Mouse (Mus musculus) lung, embryonic 16.5 days (tissue): ENCODE results near the gene Slc6a16. TPM values are rescaled to one million over a fixed set of nuclear protein-coding genes. Genes with fewer than 3 reads are reported as not detected.

Experiments
- ATAC-seq: fragments of 200-750 bp; cut with Nextera tagmentation; 2 replicates; pipeline ENCODE4 v1.8.0; 2017; ENCODE audit warnings: low read depth, mild to moderate bottlenecking, moderate library complexity
- H3K27ac ChIP-seq: fragments of 300-500 bp; sonication (generic); 2 replicates; pipeline ENCODE4 v1.5.1; 2014; ENCODE audit warnings: mild to moderate bottlenecking, control low read depth, low read length
- H3K27me3 ChIP-seq: fragments of 300-500 bp; sonication (generic); 2 replicates; pipeline ENCODE4 v1.6.1; 2014; ENCODE audit warnings: low read depth, low read length, mixed read lengths; ENCODE audit not compliant: control insufficient read depth, insufficient read depth
- H3K36me3 ChIP-seq: fragments of 300-500 bp; sonication (generic); 2 replicates; pipeline ENCODE4 v1.6.1; 2014; ENCODE audit warnings: low read length; ENCODE audit not compliant: control insufficient read depth, insufficient read depth
- H3K4me1 ChIP-seq: fragments of 300-500 bp; sonication (generic); replicated peaks from 2 replicates; pipeline ENCODE4 v1.6.1; 2014; ENCODE audit warnings: low read length, mixed read lengths; ENCODE audit not compliant: control insufficient read depth, insufficient read depth
- H3K4me2 ChIP-seq: fragments of 300-500 bp; sonication (generic); 2 replicates; pipeline ENCODE4 v1.6.1; 2014; ENCODE audit warnings: low read depth, low read length, control low read depth
- H3K4me3 ChIP-seq: fragments of 300-500 bp; sonication (generic); 2 replicates; pipeline ENCODE4 v1.5.1; 2014; ENCODE audit warnings: mild to moderate bottlenecking, low read length, control low read depth
- H3K9ac ChIP-seq: fragments of 300-500 bp; sonication (generic); 2 replicates; pipeline ENCODE4 v1.6.1; 2014; ENCODE audit warnings: low read length, control low read depth
- H3K9me3 ChIP-seq: fragments of 300-500 bp; sonication (generic); 2 replicates; pipeline ENCODE4 v1.6.1; 2016; ENCODE audit warnings: low read length; ENCODE audit not compliant: control insufficient read depth
- WGBS: fragments of 180-500 bp; shearing (Covaris S2); extraction: QIAGEN DNeasy Blood & Tissue Kit; methylation state at CpG from one replicate; pipeline ENCODE4 v1.1.7; 2014; 5-methylcytosine and 5-hydroxymethylcytosine counted together
- polyA plus RNA-seq: library from polyadenylated mRNA; unstranded; fragments of >200 nt; fragmentation: Nextera tagmentation; extraction: Ambion mirVana; gene quantifications from 2 replicates; pipeline ENCODE4 v1.2.1, GENCODE M21; 2015

Gene Slc6a16
- polyA plus RNA-seq, 1 experiment from 2014 or later: not detected

- no peak overlapping the region for H3K9ac ChIP-seq
- H3K27ac ChIP-seq: no peak overlapping the region
- H3K36me3 ChIP-seq: no peaks in the 10 kb centered on the region
- H3K27me3 ChIP-seq: no peaks in the 10 kb centered on the region
- no peak overlapping the region for H3K4me2 ChIP-seq
- no peaks in the 10 kb centered on the region; the same call in 1 of the 2 replicates for H3K9me3 ChIP-seq
- no peak for ATAC-seq
- WGBS: 78% methylated on average over 1 of the region's 1 CpGs
- no peak overlapping the region for H3K4me3 ChIP-seq
- H3K4me1 ChIP-seq: no peaks in the 10 kb centered on the region
These were observed 55.7 kb downstream of the Slc6a16 start for GRCm38 (mm10) chr7:45296626-45297025.

- H3K9me3 ChIP-seq: no peaks in the 10 kb centered on the region
- no peaks in the 10 kb centered on the region; the same call in 1 of the 2 replicates for H3K4me1 ChIP-seq
- H3K36me3 ChIP-seq: no peaks in the 10 kb centered on the region
- H3K4me2 ChIP-seq: no peak overlapping the region
- no peak overlapping the region for H3K9ac ChIP-seq
- no peak overlapping the region for H3K4me3 ChIP-seq
- ATAC-seq: no peak
- no peak overlapping the region for H3K27ac ChIP-seq
- no peaks in the 10 kb centered on the region for H3K27me3 ChIP-seq
- WGBS: 64% methylated on average over 3 of the region's 3 CpGs
These were observed 56.7 kb downstream of the Slc6a16 start for GRCm38 (mm10) chr7:45297563-45297962.

- ATAC-seq: peak; percentile 93
- Histone ChIP-seq H3K27me3 (no peaks in the 10 kb centered on the region), H3K4me2 (no peak overlapping the region), H3K4me3 (no peak overlapping the region), H3K4me1 (no peaks in the 10 kb centered on the region; the same call in 1 of the 2 replicates), H3K27ac (no peak overlapping the region), H3K36me3 (no peaks in the 10 kb centered on the region), H3K9ac (no peak overlapping the region), H3K9me3 (no peaks in the 10 kb centered on the region)
- WGBS: 4% methylated on average over 5 of the region's 5 CpGs
These were observed 58.9 kb downstream of the Slc6a16 start for GRCm38 (mm10) chr7:45299752-45300151.

GRCm38 (mm10) chr7:45300270-45300669, 59.4 kb downstream of the Slc6a16 start:
- Histone ChIP-seq H3K27ac (no peak overlapping the region), H3K9ac (no peak overlapping the region), H3K27me3 (no peaks in the 10 kb centered on the region), H3K9me3 (no peaks in the 10 kb centered on the region), H3K4me3 (no peak overlapping the region), H3K4me2 (no peak overlapping the region), H3K36me3 (no peaks in the 10 kb centered on the region), H3K4me1 (no peaks in the 10 kb centered on the region; the same call in 1 of the 2 replicates)
- 11% methylated on average over 6 of the region's 6 CpGs for WGBS
- ATAC-seq: peak; percentile 46

GRCm38 (mm10) chr7:45302626-45303025, 61.7 kb downstream of the Slc6a16 start:
- H3K9me3 ChIP-seq: no peaks in the 10 kb centered on the region

GRCm38 (mm10) chr7:45304869-45305268, 64.0 kb downstream of the Slc6a16 start:
- Histone ChIP-seq H3K27ac (no peak overlapping the region), H3K4me3 (peak overlapping the region; percentile 17; the same call in 1 of the 2 replicates), H3K4me2 (peak overlapping the region; percentile 30), H3K9ac (no peak overlapping the region; the same call in 1 of the 2 replicates), H3K36me3 (peaks cover 3% of the 10 kb centered on the region; the same call in 1 of the 2 replicates), H3K4me1 (no peaks in the 10 kb centered on the region; the same call in 1 of the 2 replicates), H3K27me3 (no peaks in the 10 kb centered on the region), H3K9me3 (no peaks in the 10 kb centered on the region)
- ATAC-seq: peak; percentile 18; the same call in 1 of the 2 replicates
- 27% methylated on average over 11 of the region's 13 CpGs for WGBS

More at GRCm38 (mm10) chr7:45302626-45303025, 61.7 kb downstream of the Slc6a16 start:
- H3K4me2 ChIP-seq: no peak overlapping the region
- H3K4me1 ChIP-seq: no peaks in the 10 kb centered on the region; the same call in 1 of the 2 replicates
- H3K36me3 ChIP-seq: no peaks in the 10 kb centered on the region
- no peak overlapping the region for H3K27ac ChIP-seq
- ATAC-seq: no peak
- H3K9ac ChIP-seq: no peak overlapping the region
- no peak overlapping the region for H3K4me3 ChIP-seq
- no peaks in the 10 kb centered on the region for H3K27me3 ChIP-seq
- WGBS: 46% methylated on average over 8 of the region's 8 CpGs

- Histone ChIP-seq H3K9ac (no peak overlapping the region; the same call in 1 of the 2 replicates), H3K27ac (no peak overlapping the region), H3K36me3 (peaks cover 3% of the 10 kb centered on the region; the same call in 1 of the 2 replicates), H3K4me3 (peak overlapping the region; percentile 17; the same call in 1 of the 2 replicates), H3K4me1 (no peaks in the 10 kb centered on the region; the same call in 1 of the 2 replicates), H3K27me3 (no peaks in the 10 kb centered on the region), H3K4me2 (peak overlapping the region; percentile 30), H3K9me3 (no peaks in the 10 kb centered on the region)
- WGBS: 9% methylated on average over 16 of the region's 17 CpGs
- peak; percentile 58 for ATAC-seq
These were observed 64.4 kb downstream of the Slc6a16 start for GRCm38 (mm10) chr7:45305275-45305674.

- 72% methylated on average over 15 of the region's 15 CpGs for WGBS
- ATAC-seq: no peak
- no peaks in the 10 kb centered on the region for H3K27me3 ChIP-seq
These were observed 67.8 kb downstream of the Slc6a16 start for GRCm38 (mm10) chr7:45308551-45309240.

GRCm38 (mm10) chr7:45309455-45309854, 68.6 kb downstream of the Slc6a16 start:
- Histone ChIP-seq H3K9ac (no peak overlapping the region), H3K4me2 (no peak overlapping the region), H3K9me3 (no peaks in the 10 kb centered on the region), H3K27ac (no peak overlapping the region), H3K27me3 (no peaks in the 10 kb centered on the region), H3K4me1 (peaks cover 2% of the 10 kb centered on the region), H3K36me3 (peaks cover 6% of the 10 kb centered on the region), H3K4me3 (no peak overlapping the region)
- 16% methylated on average over 9 of the region's 9 CpGs for WGBS
- no peak for ATAC-seq

More at GRCm38 (mm10) chr7:45308551-45309240, 67.8 kb downstream of the Slc6a16 start:
- no peak overlapping the region for H3K9ac ChIP-seq
- H3K9me3 ChIP-seq: no peaks in the 10 kb centered on the region
- H3K4me2 ChIP-seq: no peak overlapping the region
- H3K27ac ChIP-seq: no peak overlapping the region
- H3K36me3 ChIP-seq: peaks cover 3% of the 10 kb centered on the region; the same call in 1 of the 2 replicates
- peaks cover 2% of the 10 kb centered on the region for H3K4me1 ChIP-seq
- H3K4me3 ChIP-seq: no peak overlapping the region
